9 mouse cellular contexts compared by ENCODE assay signal in genomic region chr16:45724061-45724741, GRCm38 (mm10). TPM values are rescaled to one million over a fixed set of nuclear protein-coding genes. Genes with fewer than 3 reads are reported as not detected.
DNase-seq lines count a peak whose midpoint lies in the region; ATAC-seq and TF ChIP-seq lines count a peak whose summit lies in the region.
"Had no signal": no experiment of that assay in that cellular context is flagged by ENCODE, and none has a peak within 500 bp of the region (broad histone marks: within the 10 kb centered on the region; RNA-seq: fewer than 3 reads in every experiment).

Gene Tagln3, minus strand, starts transcription at chr16:45724608.

- no peak for TF ChIP-seq CTCF in cerebellum, adult 2 months (IDR thresholded peaks at IDR 0.05; ENCODE audit: borderline replicate concordance, insufficient read depth, low read depth, low read length)
- no peak for TF ChIP-seq CTCF in forebrain, postnatal 0 days (IDR thresholded peaks at IDR 0.05; ENCODE audit: low read depth)

- H3K27me3 ChIP-seq in kidney, embryonic 14.5 days (ENCODE audit: control insufficient read depth, insufficient read depth, low read length), result no peaks in the 10 kb centered on the region
- H3K27me3 ChIP-seq in cerebellum, adult 2 months (ENCODE audit: control insufficient read depth, insufficient read depth, low read length), result no peaks in the 10 kb centered on the region
- no peaks in the 10 kb centered on the region for H3K27me3 ChIP-seq in forebrain, postnatal 0 days (ENCODE audit: insufficient read depth, low read length)
- H3K27me3 ChIP-seq in intestine, embryonic 16.5 days (replicated peaks; ENCODE audit: control insufficient read depth, insufficient read depth, low read length), result no peaks in the 10 kb centered on the region
- H3K27me3 ChIP-seq in limb, embryonic 15.5 days, result 0 out of 2 replicates have a peak, but pooled peaks cover 3% of the 10 kb centered on the region
- no peaks in the 10 kb centered on the region for H3K27me3 ChIP-seq in neural tube, embryonic 14.5 days (ENCODE audit: control insufficient read depth, insufficient read depth, low read length)

- H3K4me3 ChIP-seq in kidney, embryonic 14.5 days (ENCODE audit: low read length), result peak within 1 kb of the TSS; percentile 49
- H3K4me3 ChIP-seq in cerebellum, adult 2 months (replicated peaks; ENCODE audit: insufficient read depth, low read depth, low read length), result peak within 1 kb of the TSS; percentile 96
- peak within 1 kb of the TSS; percentile 55 for H3K4me3 ChIP-seq in forebrain, postnatal 0 days (ENCODE audit: low read depth, low read length)
- H3K4me3 ChIP-seq in intestine, embryonic 16.5 days (ENCODE audit: low read length), result peak within 1 kb of the TSS; percentile 54
- H3K4me3 ChIP-seq in limb, embryonic 15.5 days, result peak within 1 kb of the TSS; percentile 45
- peak within 1 kb of the TSS; percentile 68 for H3K4me3 ChIP-seq in neural tube, embryonic 14.5 days (ENCODE audit: low read depth, low read length)

- H3K27ac ChIP-seq in kidney, embryonic 14.5 days (ENCODE audit: low read depth, low read length), result no peak within 1 kb of the TSS
- peak within 1 kb of the TSS; percentile 97 for H3K27ac ChIP-seq in cerebellum, adult 2 months (ENCODE audit: insufficient read depth, low read length)
- peak within 1 kb of the TSS; percentile 98 for H3K27ac ChIP-seq in forebrain, postnatal 0 days (ENCODE audit: low read depth, low read length)
- no peak within 1 kb of the TSS for H3K27ac ChIP-seq in intestine, embryonic 16.5 days (ENCODE audit: low read length)
- no peak within 1 kb of the TSS for H3K27ac ChIP-seq in limb, embryonic 15.5 days
- H3K27ac ChIP-seq in neural tube, embryonic 14.5 days (ENCODE audit: low read depth, low read length), result peak within 1 kb of the TSS; percentile 99
- H3K27ac ChIP-seq: macrophage had no signal

- H3K36me3 ChIP-seq in kidney, embryonic 14.5 days (ENCODE audit: control insufficient read depth, insufficient read depth, low read length), result 0 out of 2 replicates have a peak, but pooled peaks cover 3% of the 10 kb centered on the region
- H3K36me3 ChIP-seq in forebrain, postnatal 0 days (ENCODE audit: insufficient read depth), result peaks cover 15% of the 10 kb centered on the region
- no peaks in the 10 kb centered on the region for H3K36me3 ChIP-seq in intestine, embryonic 16.5 days (ENCODE audit: control insufficient read depth, insufficient read depth, low read length)
- H3K36me3 ChIP-seq in limb, embryonic 15.5 days, result peaks cover 7% of the 10 kb centered on the region; the same call in 1 of the 2 replicates
- H3K36me3 ChIP-seq in neural tube, embryonic 14.5 days (ENCODE audit: control insufficient read depth, insufficient read depth, low read length), result peaks cover 9% of the 10 kb centered on the region; the same call in 1 of the 2 replicates

- H3K4me2 ChIP-seq in kidney, embryonic 14.5 days (replicated peaks; ENCODE audit: low read depth, low read length), result peak within 1 kb of the TSS; percentile 89
- peak within 1 kb of the TSS; percentile 60 for H3K4me2 ChIP-seq in forebrain, postnatal 0 days (ENCODE audit: low read depth)
- H3K4me2 ChIP-seq in intestine, embryonic 16.5 days (ENCODE audit: low read depth, low read length), result peak within 1 kb of the TSS; percentile 90
- peak within 1 kb of the TSS; percentile 73 for H3K4me2 ChIP-seq in limb, embryonic 15.5 days
- peak within 1 kb of the TSS; percentile 93 for H3K4me2 ChIP-seq in neural tube, embryonic 14.5 days (ENCODE audit: low read depth, low read length)

- H3K9me3 ChIP-seq in kidney, embryonic 14.5 days (ENCODE audit: control insufficient read depth, low read length), result no peaks in the 10 kb centered on the region
- no peaks in the 10 kb centered on the region for H3K9me3 ChIP-seq in forebrain, postnatal 0 days (ENCODE audit: low read length)
- H3K9me3 ChIP-seq in intestine, embryonic 16.5 days (ENCODE audit: control insufficient read depth, low read length), result no peaks in the 10 kb centered on the region
- no peaks in the 10 kb centered on the region for H3K9me3 ChIP-seq in limb, embryonic 15.5 days
- H3K9me3 ChIP-seq in neural tube, embryonic 14.5 days (ENCODE audit: control insufficient read depth, low read length), result no peaks in the 10 kb centered on the region

- H3K9ac ChIP-seq in kidney, embryonic 14.5 days (ENCODE audit: low read depth, low read length), result peak within 1 kb of the TSS; percentile 67
- H3K9ac ChIP-seq in forebrain, postnatal 0 days, result peak within 1 kb of the TSS; percentile 87
- H3K9ac ChIP-seq in intestine, embryonic 16.5 days (ENCODE audit: low read depth, low read length), result peak within 1 kb of the TSS; percentile 64
- H3K9ac ChIP-seq in limb, embryonic 15.5 days, result peak within 1 kb of the TSS; percentile 48; the same call in 1 of the 2 replicates
- H3K9ac ChIP-seq in neural tube, embryonic 14.5 days (replicated peaks; ENCODE audit: low read depth, low read length), result peak within 1 kb of the TSS; percentile 90

- peak; percentile 47; the same call in 1 of the 2 replicates for TF ChIP-seq POLR2A in cerebellum, adult 2 months (IDR thresholded peaks at IDR 0.05; ENCODE audit: borderline replicate concordance, insufficient read depth, low read length)

- ATAC-seq in kidney, embryonic 14.5 days (ENCODE audit: low FRiP score, low TSS enrichment), result peak; percentile 81
- peak; percentile 87 for ATAC-seq in forebrain, postnatal 0 days
- peak; percentile 70 for ATAC-seq in intestine, embryonic 16.5 days
- ATAC-seq in limb, embryonic 15.5 days (ENCODE audit: insufficient number of reproducible peaks, low FRiP score, low TSS enrichment, low read depth), result peak; percentile 67; the same call in 1 of the 2 replicates
- peak; percentile 85 for ATAC-seq in neural tube, embryonic 14.5 days (ENCODE audit: low read depth)

- DNase-seq in kidney, adult 9 months, result no peak
- DNase-seq in cerebellum, adult 2 months, result peak; percentile 86 to 89
- DNase-seq in forebrain, postnatal 0 days, result peak; percentile 87
- DNase-seq in c-Kit-positive CD71-positive TER-119-positive erythroid progenitor cells, embryonic 14.5 days (ENCODE audit: low spot score), result no peak

- under 1% methylated on average over 30 of the region's 30 CpGs for WGBS in kidney, embryonic 14.5 days
- WGBS in cerebellum, adult 2 months, result under 1% methylated on average over 30 of the region's 30 CpGs
- WGBS in forebrain, postnatal 0 days, result under 1% methylated on average over 30 of the region's 30 CpGs
- 2% methylated on average over 30 of the region's 30 CpGs for WGBS in intestine, embryonic 16.5 days
- 2% methylated on average over 30 of the region's 30 CpGs for WGBS in limb, embryonic 15.5 days
- under 1% methylated on average over 30 of the region's 30 CpGs for WGBS in neural tube, embryonic 14.5 days

- peaks cover 3% of the 10 kb centered on the region; the same call in 1 of the 2 replicates for H3K4me1 ChIP-seq in kidney, embryonic 14.5 days (ENCODE audit: control insufficient read depth, insufficient read depth, low read length)
- peaks cover 20% of the 10 kb centered on the region for H3K4me1 ChIP-seq in cerebellum, adult 2 months (ENCODE audit: control insufficient read depth, insufficient read depth, low read length)
- peaks cover 17% of the 10 kb centered on the region for H3K4me1 ChIP-seq in forebrain, postnatal 0 days (ENCODE audit: insufficient read depth)
- peaks cover 7% of the 10 kb centered on the region for H3K4me1 ChIP-seq in intestine, embryonic 16.5 days (ENCODE audit: control insufficient read depth, insufficient read depth, low read length)
- peaks cover 15% of the 10 kb centered on the region for H3K4me1 ChIP-seq in limb, embryonic 15.5 days
- peaks cover 31% of the 10 kb centered on the region for H3K4me1 ChIP-seq in neural tube, embryonic 14.5 days (ENCODE audit: control insufficient read depth, insufficient read depth, low read length)

RNA-seq across cellular contexts. Expression of gene Tagln3, which starts in this region (rescaled TPM):
- 8.0 and 8.5 TPM in 2 replicates for polyA plus RNA-seq in kidney, embryonic 14.5 days (2014; fragmentation: Nextera tagmentation; extraction: Ambion mirVana)
- polyA plus RNA-seq in cerebellum, adult 2 months (2012; rRNA removed), result 808 and 848 TPM in 2 replicates
- 225 and 289 TPM in 2 replicates for total RNA-seq in forebrain, postnatal 0 days (2014; rRNA removed)
- 328 and 399 TPM in 2 replicates for polyA plus RNA-seq in forebrain, postnatal 0 days (2015; fragmentation: Nextera tagmentation; extraction: Ambion mirVana)
- polyA plus RNA-seq in intestine, embryonic 16.5 days (2015; fragmentation: Nextera tagmentation; extraction: Ambion mirVana), result 21.0 and 24.7 TPM in 2 replicates
- 5.6 and 6.6 TPM in 2 replicates for polyA plus RNA-seq in limb, embryonic 15.5 days (2015; fragmentation: Nextera tagmentation; extraction: Ambion mirVana)
- polyA plus RNA-seq in neural tube, embryonic 14.5 days (2014; fragmentation: Nextera tagmentation; extraction: Ambion mirVana), result 610 and 624 TPM in 2 replicates

Comparison
In these comparisons a context has a peak if more than half of its experiments do, and no peak if none do; other contexts are left out.
1. RNA of gene Tagln3 (polyA plus RNA-seq): 808 to 848 TPM in cerebellum, adult 2 months, 610 to 624 TPM in neural tube, embryonic 14.5 days and 328 to 399 TPM in forebrain, postnatal 0 days; 21.0 to 24.7 TPM in intestine, embryonic 16.5 days, 8.0 to 8.5 TPM in kidney, embryonic 14.5 days and 5.6 to 6.6 TPM in limb, embryonic 15.5 days; every median in the first group is over 10 times any median in the second.
2. H3K27ac ChIP-seq: peak in cerebellum, adult 2 months (single experiment), forebrain, postnatal 0 days (single experiment) and neural tube, embryonic 14.5 days (single experiment); none in kidney, embryonic 14.5 days (single experiment), intestine, embryonic 16.5 days (single experiment) and limb, embryonic 15.5 days (single experiment).
3. H3K4me3 ChIP-seq: peak in every context shown above with its lines; median percentile 96 in cerebellum, adult 2 months; 68 in neural tube, embryonic 14.5 days; 55 in forebrain, postnatal 0 days; 54 in intestine, embryonic 16.5 days; 49 in kidney, embryonic 14.5 days; 45 in limb, embryonic 15.5 days.
4. DNase-seq: peak in cerebellum, adult 2 months (2 of 2) and forebrain, postnatal 0 days (single experiment); none in kidney, adult 9 months (single experiment) and c-Kit-positive CD71-positive TER-119-positive erythroid progenitor cells, embryonic 14.5 days (single experiment).
5. Peak in every context shown above with its lines, with median percentiles within 50 percentile points of each other: ATAC-seq, H3K4me2 ChIP-seq and H3K9ac ChIP-seq.